In genomic region chr5:137332857-137333511, GRCm38 (mm10) we compare ENCODE assay signal across 8 mouse cellular contexts. TPM values are rescaled to one million over a fixed set of nuclear protein-coding genes. Genes with fewer than 3 reads are reported as not detected.
DNase-seq lines count a peak whose midpoint lies in the region; ATAC-seq and TF ChIP-seq lines count a peak whose summit lies in the region.

No protein-coding gene starts in this region.

- peak overlapping the region; percentile 74 for H3K4me2 ChIP-seq in neural tube, embryonic 11.5 days (ENCODE audit: low read depth)
- H3K4me2 ChIP-seq in limb, embryonic 15.5 days, result peak overlapping the region; percentile 99
- H3K4me2 ChIP-seq in stomach, embryonic 16.5 days (ENCODE audit: low read depth, low read length), result peak overlapping the region; percentile 92

- H3K9ac ChIP-seq in neural tube, embryonic 11.5 days (ENCODE audit: low read length), result peak overlapping the region; percentile 60
- peak overlapping the region; percentile 50 for H3K9ac ChIP-seq in limb, embryonic 15.5 days
- peak overlapping the region; percentile 83 for H3K9ac ChIP-seq in stomach, embryonic 16.5 days (ENCODE audit: low read length)

- WGBS in cerebellum, adult 2 months, result 15% methylated on average over 15 of the region's 15 CpGs
- WGBS in neural tube, embryonic 11.5 days, result 17% methylated on average over 15 of the region's 15 CpGs
- 14% methylated on average over 15 of the region's 15 CpGs for WGBS in limb, embryonic 15.5 days
- 20% methylated on average over 15 of the region's 15 CpGs for WGBS in stomach, embryonic 16.5 days

- TF ChIP-seq CTCF in cerebellum, adult 2 months (IDR thresholded peaks at IDR 0.05; ENCODE audit: borderline replicate concordance, insufficient read depth, low read depth, low read length), result no peak

- no peak for TF ChIP-seq POLR2A in cerebellum, adult 2 months (IDR thresholded peaks at IDR 0.05; ENCODE audit: borderline replicate concordance, insufficient read depth, low read length)

- no peak for DNase-seq in cerebellum, adult 2 months
- no peak for DNase-seq in neural tube, embryonic 11.5 days (ENCODE audit: low spot score)
- DNase-seq in neural tube, embryonic 10.5 days (ENCODE audit: extremely low spot score, low spot score), result no peak
- no peak for DNase-seq in layer of hippocampus, adult 9-11 months
- no peak for DNase-seq in gastrocnemius, postnatal 36 days

- no peaks in the 10 kb centered on the region; the same call in 1 of the 2 replicates for H3K36me3 ChIP-seq in neural tube, embryonic 11.5 days (ENCODE audit: control insufficient read depth, insufficient read depth, low read length)
- peaks cover 3% of the 10 kb centered on the region for H3K36me3 ChIP-seq in limb, embryonic 15.5 days
- H3K36me3 ChIP-seq in stomach, embryonic 16.5 days (ENCODE audit: control insufficient read depth, insufficient read depth, low read length), result no peaks in the 10 kb centered on the region

- ATAC-seq in cerebellum, adult (ENCODE audit: insufficient number of reproducible peaks, low FRiP score, low TSS enrichment), result no peak
- peak; percentile 36; the same call in 1 of the 2 replicates for ATAC-seq in neural tube, embryonic 11.5 days (ENCODE audit: insufficient read depth, low FRiP score, low TSS enrichment)
- peak; percentile 15; the same call in 1 of the 2 replicates for ATAC-seq in limb, embryonic 15.5 days (ENCODE audit: insufficient number of reproducible peaks, low FRiP score, low TSS enrichment, low read depth)
- ATAC-seq in stomach, embryonic 16.5 days (ENCODE audit: insufficient read depth, low FRiP score), result no peak

- no peaks in the 10 kb centered on the region for H3K9me3 ChIP-seq in neural tube, embryonic 11.5 days (ENCODE audit: control insufficient read depth, low read length)
- H3K9me3 ChIP-seq in limb, embryonic 15.5 days, result no peaks in the 10 kb centered on the region
- H3K9me3 ChIP-seq in stomach, embryonic 16.5 days (replicated peaks; ENCODE audit: control insufficient read depth, low read length), result no peaks in the 10 kb centered on the region

- intact Hi-C loops in gastrocnemius, postnatal 36 days (cut with DNase I), result no loop called here

- no peak overlapping the region; the same call in 1 of the 2 replicates for H3K27ac ChIP-seq in cerebellum, adult 2 months (ENCODE audit: insufficient read depth, low read length)
- no peak overlapping the region for H3K27ac ChIP-seq in neural tube, embryonic 11.5 days (ENCODE audit: low read depth, low read length)
- peak overlapping the region; percentile 61; the same call in 1 of the 2 replicates for H3K27ac ChIP-seq in limb, embryonic 15.5 days
- H3K27ac ChIP-seq in stomach, embryonic 16.5 days (ENCODE audit: low read length), result no peak overlapping the region

- H3K4me3 ChIP-seq in cerebellum, adult 2 months (replicated peaks; ENCODE audit: insufficient read depth, low read depth, low read length), result peak overlapping the region; percentile 71
- H3K4me3 ChIP-seq in neural tube, embryonic 11.5 days (ENCODE audit: low read depth, low read length), result peak overlapping the region; percentile 53
- H3K4me3 ChIP-seq in limb, embryonic 15.5 days, result peak overlapping the region; percentile 69
- H3K4me3 ChIP-seq in stomach, embryonic 16.5 days (replicated peaks; ENCODE audit: low read length), result peak overlapping the region; percentile 74

- H3K27me3 ChIP-seq in cerebellum, adult 2 months (ENCODE audit: control insufficient read depth, insufficient read depth, low read length), result no peaks in the 10 kb centered on the region
- no peaks in the 10 kb centered on the region for H3K27me3 ChIP-seq in neural tube, embryonic 11.5 days (ENCODE audit: control insufficient read depth, insufficient read depth, low read length)
- H3K27me3 ChIP-seq in limb, embryonic 15.5 days, result no peaks in the 10 kb centered on the region
- H3K27me3 ChIP-seq in stomach, embryonic 16.5 days (ENCODE audit: control insufficient read depth, insufficient read depth, low read length), result no peaks in the 10 kb centered on the region

- 0 out of 2 replicates have a peak, but pooled peaks cover 3% of the 10 kb centered on the region for H3K4me1 ChIP-seq in cerebellum, adult 2 months (ENCODE audit: control insufficient read depth, insufficient read depth, low read length)
- no peaks in the 10 kb centered on the region for H3K4me1 ChIP-seq in neural tube, embryonic 11.5 days (ENCODE audit: control insufficient read depth, insufficient read depth, low read length)
- H3K4me1 ChIP-seq in limb, embryonic 15.5 days, result peaks cover 28% of the 10 kb centered on the region
- peaks cover 4% of the 10 kb centered on the region; the same call in 1 of the 2 replicates for H3K4me1 ChIP-seq in stomach, embryonic 16.5 days (ENCODE audit: control insufficient read depth, insufficient read depth, low read length)

RNA-seq across cellular contexts. Expression of gene Slc12a9, which starts 0.4 kb away (rescaled TPM):
- polyA plus RNA-seq in cerebellum, adult 2 months (2012; rRNA removed), result 31.0 and 31.6 TPM in 2 replicates
- 7.9 and 9.0 TPM in 2 replicates for polyA plus RNA-seq in neural tube, embryonic 11.5 days (2014; fragmentation: Nextera tagmentation; extraction: Ambion mirVana)
- 13.9 and 14.4 TPM in 2 replicates for polyA plus RNA-seq in limb, embryonic 15.5 days (2015; fragmentation: Nextera tagmentation; extraction: Ambion mirVana)
- polyA plus RNA-seq in stomach, embryonic 16.5 days (2015; fragmentation: Nextera tagmentation; extraction: Ambion mirVana), result 12.6 and 13.7 TPM in 2 replicates
- total RNA-seq in gastrocnemius, postnatal 36 days (2021), result 1 to 10 TPM; 2.4 to 2.5 TPM

RNA-seq across cellular contexts. Expression of gene Ephb4, which starts 16.9 kb away (rescaled TPM):
- 4.9 and 5.0 TPM in 2 replicates for polyA plus RNA-seq in cerebellum, adult 2 months (2012; rRNA removed)
- polyA plus RNA-seq in neural tube, embryonic 11.5 days (2014; fragmentation: Nextera tagmentation; extraction: Ambion mirVana), result 33.5 and 33.6 TPM in 2 replicates
- 61.1 and 68.6 TPM in 2 replicates for polyA plus RNA-seq in limb, embryonic 15.5 days (2015; fragmentation: Nextera tagmentation; extraction: Ambion mirVana)
- polyA plus RNA-seq in stomach, embryonic 16.5 days (2015; fragmentation: Nextera tagmentation; extraction: Ambion mirVana), result 31.3 and 31.6 TPM in 2 replicates
- total RNA-seq in gastrocnemius, postnatal 36 days (2021), result 10 to 100 TPM; 12.1 to 13.4 TPM

RNA-seq across cellular contexts. Expression of gene Trip6, which starts 18.8 kb away (rescaled TPM):
- polyA plus RNA-seq in cerebellum, adult 2 months (2012; rRNA removed), result 10.3 and 11.0 TPM in 2 replicates
- 38.1 and 40.3 TPM in 2 replicates for polyA plus RNA-seq in neural tube, embryonic 11.5 days (2014; fragmentation: Nextera tagmentation; extraction: Ambion mirVana)
- 109 and 110 TPM in 2 replicates for polyA plus RNA-seq in limb, embryonic 15.5 days (2015; fragmentation: Nextera tagmentation; extraction: Ambion mirVana)
- 77.6 and 77.8 TPM in 2 replicates for polyA plus RNA-seq in stomach, embryonic 16.5 days (2015; fragmentation: Nextera tagmentation; extraction: Ambion mirVana)
- total RNA-seq in gastrocnemius, postnatal 36 days (2021), result 1 to 10 TPM; 3.7 to 4.1 TPM

RNA-seq across cellular contexts. Expression of gene Srrt, which starts 25.5 kb away (rescaled TPM):
- 208 and 224 TPM in 2 replicates for polyA plus RNA-seq in cerebellum, adult 2 months (2012; rRNA removed)
- polyA plus RNA-seq in neural tube, embryonic 11.5 days (2014; fragmentation: Nextera tagmentation; extraction: Ambion mirVana), result 151 and 166 TPM in 2 replicates
- polyA plus RNA-seq in limb, embryonic 15.5 days (2015; fragmentation: Nextera tagmentation; extraction: Ambion mirVana), result 113 and 117 TPM in 2 replicates
- polyA plus RNA-seq in stomach, embryonic 16.5 days (2015; fragmentation: Nextera tagmentation; extraction: Ambion mirVana), result 113 and 116 TPM in 2 replicates
- 10 to 100 TPM; 27.7 to 39.8 TPM for total RNA-seq in gastrocnemius, postnatal 36 days (2021)

RNA-seq across cellular contexts. Expression of gene Ufsp1, which starts 38.6 kb away (rescaled TPM):
- polyA plus RNA-seq in cerebellum, adult 2 months (2012; rRNA removed), result 27.9 and 28.2 TPM in 2 replicates
- 9.3 and 10.9 TPM in 2 replicates for polyA plus RNA-seq in neural tube, embryonic 11.5 days (2014; fragmentation: Nextera tagmentation; extraction: Ambion mirVana)
- 6.7 and 11.3 TPM in 2 replicates for polyA plus RNA-seq in limb, embryonic 15.5 days (2015; fragmentation: Nextera tagmentation; extraction: Ambion mirVana)
- polyA plus RNA-seq in stomach, embryonic 16.5 days (2015; fragmentation: Nextera tagmentation; extraction: Ambion mirVana), result 7.3 and 8.6 TPM in 2 replicates
- total RNA-seq in gastrocnemius, postnatal 36 days (2021), result 10 to 100 TPM; 17.6 to 25.1 TPM

Comparison
In these comparisons a context has a peak if more than half of its experiments do, and no peak if none do; other contexts are left out.
1. ATAC-seq: peak in neural tube, embryonic 11.5 days (single experiment) and limb, embryonic 15.5 days (single experiment); none in cerebellum, adult (single experiment) and stomach, embryonic 16.5 days (single experiment).
2. Peak in every context shown above with its lines, with median percentiles within 50 percentile points of each other: H3K4me3 ChIP-seq, H3K4me2 ChIP-seq and H3K9ac ChIP-seq.